Mouse (Mus musculus) heart, adult 18-20 months (tissue): ENCODE results near the gene Ccr1l1. TPM values are rescaled to one million over a fixed set of nuclear protein-coding genes. Genes with fewer than 3 reads are reported as not detected.

ENCODE experiments used
- DNase-seq, 2 experiments: peaks; one replicate each; pipeline ENCODE4 v3.0.0; 2021 to 2022; ENCODE audit warnings: mixed read lengths in 1 of 2
- total RNA-seq, 2 experiments: library from RNA; stranded (reverse); gene quantifications; 2 replicates each; pipeline ENCODE4 v1.2.3; 2021

The Ccr1l1 gene
- total RNA-seq, 2 experiments from 2014 or later: not detected

DNA sequence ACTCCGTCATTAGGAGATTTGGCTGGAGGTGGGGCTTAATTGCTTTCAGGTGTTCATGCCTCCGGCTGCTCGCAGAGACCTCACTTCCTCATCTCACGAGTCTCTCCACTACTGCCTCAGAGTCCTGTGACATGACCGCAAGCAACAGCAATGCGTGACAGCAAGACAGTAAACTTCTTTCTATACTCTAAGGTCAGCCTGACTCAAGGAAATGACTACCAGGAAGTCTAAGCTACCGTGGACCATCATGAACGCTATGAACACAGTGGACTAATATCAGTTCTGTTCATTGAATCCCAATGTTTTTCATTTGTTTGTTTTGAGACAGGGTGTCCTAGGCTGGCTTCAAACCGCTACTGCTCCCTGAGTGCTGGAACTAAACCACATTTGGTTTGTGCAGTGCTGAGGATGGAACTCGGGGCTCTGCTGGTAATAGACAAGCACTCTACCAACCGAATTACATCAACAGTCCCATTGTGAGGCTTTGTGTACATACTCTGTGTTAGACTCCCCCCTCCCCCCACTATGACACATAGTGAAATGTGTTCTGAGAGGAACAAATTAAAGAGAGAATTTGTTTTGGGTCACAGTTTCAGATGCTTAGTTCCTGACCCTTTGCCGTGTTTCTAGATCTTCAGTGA is 50.0 kb downstream of the Ccr1l1 start:
- peak in 1 of 2 experiments; percentile 44 for DNase-seq

DNA sequence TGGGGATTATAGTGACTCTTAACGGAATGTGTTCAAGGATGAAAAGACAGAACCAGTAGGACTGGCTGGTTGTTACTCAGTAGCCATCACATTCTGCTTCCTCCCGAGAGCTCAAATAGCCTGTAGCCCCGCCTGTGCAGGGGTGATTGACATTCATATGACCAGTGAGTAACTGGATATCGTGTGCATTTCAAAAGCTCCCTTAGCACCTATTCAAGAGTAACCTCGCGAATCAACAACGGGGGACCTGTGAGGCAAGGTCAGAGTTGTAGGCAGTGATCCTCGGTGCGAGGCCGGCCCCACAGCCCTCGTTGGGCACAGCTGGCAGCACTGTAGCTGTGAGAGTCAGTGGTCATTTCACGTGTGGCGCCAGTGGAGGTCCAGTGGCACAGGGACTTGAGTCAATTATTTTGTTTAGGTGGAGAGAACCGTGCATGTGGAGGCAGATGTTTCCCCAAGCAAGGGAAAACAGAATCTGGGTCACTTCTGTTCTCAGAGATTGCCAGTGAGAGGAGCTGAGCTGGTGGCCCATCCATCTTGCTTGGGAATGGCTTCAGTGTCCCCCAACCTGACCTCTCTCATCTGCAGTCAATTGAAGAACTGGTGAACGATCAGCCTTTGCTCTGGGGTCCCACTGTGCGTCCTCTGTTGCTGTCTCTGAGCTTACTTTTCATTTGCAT is 50.8 kb downstream of the Ccr1l1 start:
- DNase-seq: no peak

Other genes starting within 250 kb of the Ccr1l1 start
- gene Cxcr6, start 171.9 kb downstream of the Ccr1l1 start, total RNA-seq: under 1 TPM; 0.17 to 0.39 TPM
- 100 to 1,000 TPM; 257 TPM for gene Fyco1, start 126.5 kb downstream of the Ccr1l1 start, total RNA-seq
- under 1 TPM in 1 of 2 experiments, not detected in 1; 0.13 TPM for gene Xcr1, start 116.4 kb downstream of the Ccr1l1 start, total RNA-seq
- gene Ccr1, start 9.7 kb downstream of the Ccr1l1 start, total RNA-seq: under 1 TPM; 0.31 to 0.47 TPM
- not detected for gene Ccr3, start 43.6 kb upstream of the Ccr1l1 start, total RNA-seq
- under 1 TPM; 0.33 to 0.42 TPM for gene Ccr2, start 123.5 kb upstream of the Ccr1l1 start, total RNA-seq
- gene Ccr5, start 143.1 kb upstream of the Ccr1l1 start, total RNA-seq: 1 to 10 TPM in 1 of 2 experiments, under 1 TPM in 1; 0.80 to 1.1 TPM